Mouse (Mus musculus) liver, embryonic 16.5 days (tissue): ENCODE data around the gene Nek7. TPM values are rescaled to one million over a fixed set of nuclear protein-coding genes. Genes with fewer than 3 reads are reported as not detected.

ENCODE experiments used
- ATAC-seq: fragments of 200-750 bp; cut with Nextera tagmentation; 2 replicates; pipeline ENCODE4 v1.8.0; 2017; ENCODE audit warnings: low read depth, mild to moderate bottlenecking, moderate number of reproducible peaks, moderate library complexity
- H3K27ac ChIP-seq: fragments of 300-500 bp; sonication (generic); 2 replicates; pipeline ENCODE4 v1.5.1; 2014; ENCODE audit warnings: mild to moderate bottlenecking, low read length
- H3K27me3 ChIP-seq: fragments of 300-500 bp; sonication (generic); 2 replicates; pipeline ENCODE4 v1.6.1; 2014; ENCODE audit warnings: low read depth, low read length, mixed read lengths; ENCODE audit not compliant: control insufficient read depth, insufficient read depth
- H3K36me3 ChIP-seq: fragments of 300-500 bp; sonication (generic); 2 replicates; pipeline ENCODE4 v1.6.1; 2014; ENCODE audit warnings: mild to moderate bottlenecking; ENCODE audit not compliant: control insufficient read depth, insufficient read depth
- H3K4me1 ChIP-seq: fragments of 300-500 bp; sonication (generic); 2 replicates; pipeline ENCODE4 v1.6.1; 2014; ENCODE audit warnings: low read depth, low read length, mixed read lengths; ENCODE audit not compliant: control insufficient read depth
- H3K4me2 ChIP-seq: fragments of 300-500 bp; sonication (generic); 2 replicates; pipeline ENCODE4 v1.6.1; 2014; ENCODE audit warnings: low read depth, low read length, mixed read lengths
- H3K4me3 ChIP-seq: fragments of 300-500 bp; sonication (generic); 2 replicates; pipeline ENCODE4 v1.5.1; 2014; ENCODE audit warnings: low read depth, mild to moderate bottlenecking, low read length
- H3K9ac ChIP-seq: fragments of 300-500 bp; sonication (generic); 2 replicates; pipeline ENCODE4 v1.6.1; 2014; ENCODE audit warnings: low read depth, low read length
- H3K9me3 ChIP-seq: fragments of 300-500 bp; sonication (generic); replicated peaks from 2 replicates; pipeline ENCODE4 v1.6.1; 2016; ENCODE audit warnings: low read length; ENCODE audit not compliant: control insufficient read depth
- WGBS: fragments of 180-500 bp; shearing (Covaris S2); extraction: QIAGEN DNeasy Blood & Tissue Kit; methylation state at CpG from one replicate; pipeline ENCODE4 v1.1.7; 2014; ENCODE audit not compliant: insufficient replicate concordance; 5-methylcytosine and 5-hydroxymethylcytosine counted together
- polyA plus RNA-seq: library from polyadenylated mRNA; unstranded; fragments of >200 nt; fragmentation: Nextera tagmentation; extraction: Ambion mirVana; gene quantifications from 2 replicates; pipeline ENCODE4 v1.2.1, GENCODE M21; 2015

The Nek7 gene
- polyA plus RNA-seq, 1 experiment from 2014 or later, result 15.3 TPM

GRCm38 (mm10) chr1:138516946-138517345, 103.0 kb downstream of the Nek7 start:
- Histone ChIP-seq H3K4me2 (0 out of 2 replicates have a peak overlapping the region, but pooled peaks have one; percentile 9), H3K27ac (no peak overlapping the region), H3K9ac (no peak overlapping the region), H3K4me1 (no peaks in the 10 kb centered on the region; the same call in 1 of the 2 replicates), H3K36me3 (no peaks in the 10 kb centered on the region; the same call in 1 of the 2 replicates), H3K9me3 (no peaks in the 10 kb centered on the region), H3K4me3 (no peak overlapping the region), H3K27me3 (no peaks in the 10 kb centered on the region)
- WGBS, result 34% methylated on average over 2 of the region's 2 CpGs
- 0 out of 2 replicates have a peak, but pooled peaks have one; percentile 43 for ATAC-seq

- H3K4me2 ChIP-seq, result no peak overlapping the region
- no peak for ATAC-seq
- H3K9ac ChIP-seq, result no peak overlapping the region
- 78% methylated on average over 9 of the region's 9 CpGs for WGBS
- no peaks in the 10 kb centered on the region for H3K9me3 ChIP-seq
- no peaks in the 10 kb centered on the region for H3K27me3 ChIP-seq
- no peak overlapping the region for H3K4me3 ChIP-seq
- H3K27ac ChIP-seq, result no peak overlapping the region
- no peaks in the 10 kb centered on the region; the same call in 1 of the 2 replicates for H3K36me3 ChIP-seq
- no peaks in the 10 kb centered on the region; the same call in 1 of the 2 replicates for H3K4me1 ChIP-seq
These were observed 104.6 kb downstream of the Nek7 start for GRCm38 (mm10) chr1:138515362-138515761.

DNA sequence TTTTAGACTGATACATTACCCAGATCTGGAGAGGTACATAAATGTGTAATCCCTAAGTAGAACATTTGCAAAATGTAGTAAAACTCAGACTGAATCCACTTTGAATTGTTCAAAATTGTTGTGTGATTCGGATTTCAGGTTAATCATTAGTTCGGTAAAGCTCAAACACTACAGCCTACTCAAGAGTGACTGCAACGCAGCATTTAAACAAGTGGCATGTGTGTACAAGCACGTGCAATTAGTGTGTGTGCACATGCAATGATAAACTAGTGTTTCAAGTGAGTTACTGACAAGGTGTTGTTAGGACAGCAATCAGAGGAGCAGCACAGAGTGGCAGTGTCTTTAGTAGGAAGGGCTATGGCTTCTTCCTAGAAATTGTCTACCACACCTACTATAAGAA, 106.0 kb downstream of the Nek7 start:
- no peaks in the 10 kb centered on the region for H3K9me3 ChIP-seq
- H3K36me3 ChIP-seq, result no peaks in the 10 kb centered on the region; the same call in 1 of the 2 replicates
- H3K4me1 ChIP-seq, result no peaks in the 10 kb centered on the region; the same call in 1 of the 2 replicates
- H3K27me3 ChIP-seq, result no peaks in the 10 kb centered on the region
- no peak overlapping the region for H3K9ac ChIP-seq
- ATAC-seq, result no peak
- 67% methylated on average over 4 of the region's 4 CpGs for WGBS
- H3K27ac ChIP-seq, result no peak overlapping the region
- no peak overlapping the region for H3K4me3 ChIP-seq
- no peak overlapping the region for H3K4me2 ChIP-seq

GRCm38 (mm10) chr1:138510566-138510965, 109.4 kb downstream of the Nek7 start:
- ATAC-seq, result peak; percentile 81
- H3K9ac ChIP-seq, result no peak overlapping the region
- H3K9me3 ChIP-seq, result no peaks in the 10 kb centered on the region
- no peaks in the 10 kb centered on the region; the same call in 1 of the 2 replicates for H3K36me3 ChIP-seq
- WGBS, result 60% methylated on average over 4 of the region's 4 CpGs
- H3K4me3 ChIP-seq, result no peak overlapping the region
- no peaks in the 10 kb centered on the region for H3K27me3 ChIP-seq
- 0 out of 2 replicates have a peak overlapping the region, but pooled peaks have one; percentile 9 for H3K4me2 ChIP-seq
- H3K4me1 ChIP-seq, result no peaks in the 10 kb centered on the region; the same call in 1 of the 2 replicates
- peak overlapping the region; percentile 67 for H3K27ac ChIP-seq

DNA sequence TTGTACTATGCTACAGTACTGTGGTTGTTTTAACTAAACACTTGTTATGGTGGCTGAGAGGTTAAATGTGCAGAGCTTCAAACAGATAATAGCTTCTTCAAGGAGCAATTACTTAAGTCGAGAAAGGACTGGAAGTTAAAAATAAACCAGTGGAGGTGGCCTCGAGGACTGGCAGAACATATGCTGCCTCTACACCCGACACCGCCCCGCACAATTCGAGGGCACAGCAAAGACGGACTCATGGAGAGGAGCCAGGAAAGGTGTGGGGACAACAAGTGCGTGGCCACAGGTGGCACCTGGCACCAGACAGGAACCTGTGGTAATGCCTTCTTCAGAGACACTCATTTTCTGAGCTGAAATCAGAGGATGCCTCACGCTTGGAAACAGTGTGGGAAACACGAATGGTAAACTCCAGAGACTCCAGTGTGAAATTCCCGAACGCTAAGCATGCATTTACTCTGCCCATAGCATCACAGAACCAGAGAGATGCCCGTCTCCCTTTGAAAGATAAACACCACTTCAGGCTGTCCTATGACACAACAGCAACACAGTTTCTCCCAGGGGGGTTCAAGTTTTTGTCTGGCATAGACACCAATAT, 112.4 kb downstream of the Nek7 start:
- Histone ChIP-seq H3K4me2 (no peak overlapping the region), H3K36me3 (no peaks in the 10 kb centered on the region), H3K9ac (no peak overlapping the region), H3K9me3 (no peaks in the 10 kb centered on the region), H3K4me1 (no peaks in the 10 kb centered on the region; the same call in 1 of the 2 replicates), H3K27me3 (no peaks in the 10 kb centered on the region), H3K4me3 (no peak overlapping the region), H3K27ac (no peak overlapping the region)
- ATAC-seq, result no peak
- WGBS, result 70% methylated on average over 13 of the region's 13 CpGs

- Histone ChIP-seq H3K4me1 (no peaks in the 10 kb centered on the region; the same call in 1 of the 2 replicates), H3K4me3 (no peak overlapping the region), H3K9ac (no peak overlapping the region), H3K36me3 (no peaks in the 10 kb centered on the region), H3K4me2 (no peak overlapping the region), H3K9me3 (no peaks in the 10 kb centered on the region), H3K27ac (no peak overlapping the region), H3K27me3 (no peaks in the 10 kb centered on the region)
- 67% methylated on average over 4 of the region's 4 CpGs for WGBS
- ATAC-seq, result no peak
These were observed 112.9 kb downstream of the Nek7 start for GRCm38 (mm10) chr1:138507014-138507413.

- no peak overlapping the region for H3K4me3 ChIP-seq
- no peaks in the 10 kb centered on the region for H3K36me3 ChIP-seq
- no peak for ATAC-seq
- WGBS, result 56% methylated on average over 5 of the region's 5 CpGs
- no peak overlapping the region for H3K9ac ChIP-seq
- no peaks in the 10 kb centered on the region for H3K4me1 ChIP-seq
- H3K4me2 ChIP-seq, result no peak overlapping the region
- no peaks in the 10 kb centered on the region for H3K27me3 ChIP-seq
- no peaks in the 10 kb centered on the region for H3K9me3 ChIP-seq
- no peak overlapping the region for H3K27ac ChIP-seq
These were observed 115.7 kb downstream of the Nek7 start for GRCm38 (mm10) chr1:138504228-138504627.

DNA sequence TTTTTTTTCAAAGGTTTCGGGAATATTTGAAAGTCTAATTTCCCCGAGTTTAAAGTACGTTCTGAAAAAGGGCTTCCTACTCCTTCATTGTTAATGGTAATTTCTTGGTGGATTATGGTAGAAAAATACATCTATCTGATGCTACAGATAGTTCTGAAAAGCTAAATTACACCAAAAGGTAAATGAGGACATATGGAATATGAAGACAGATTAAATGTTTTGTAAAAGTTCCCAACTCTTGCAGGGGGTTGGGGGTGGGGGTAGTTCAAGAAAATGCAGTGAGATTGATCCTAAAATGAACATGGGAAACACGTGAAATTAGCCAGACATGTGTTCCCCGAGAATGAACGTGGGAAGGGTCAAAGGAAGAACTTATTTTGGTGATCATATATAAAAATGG, 119.2 kb downstream of the Nek7 start:
- Histone ChIP-seq H3K36me3 (no peaks in the 10 kb centered on the region; the same call in none of the 2 replicates), H3K27ac (no peak overlapping the region), H3K4me1 (no peaks in the 10 kb centered on the region), H3K27me3 (no peaks in the 10 kb centered on the region), H3K9me3 (no peaks in the 10 kb centered on the region), H3K9ac (no peak overlapping the region), H3K4me2 (no peak overlapping the region), H3K4me3 (no peak overlapping the region)
- 75% methylated on average over 6 of the region's 6 CpGs for WGBS
- no peak for ATAC-seq

GRCm38 (mm10) chr1:138500155-138500554, 119.8 kb downstream of the Nek7 start:
- no peaks in the 10 kb centered on the region; the same call in none of the 2 replicates for H3K36me3 ChIP-seq
- no peak overlapping the region for H3K4me3 ChIP-seq
- no peak for ATAC-seq
- no peaks in the 10 kb centered on the region for H3K4me1 ChIP-seq
- H3K9ac ChIP-seq, result no peak overlapping the region
- no peak overlapping the region for H3K4me2 ChIP-seq
- H3K27ac ChIP-seq, result no peak overlapping the region
- WGBS, result 78% methylated on average over 10 of the region's 10 CpGs
- H3K27me3 ChIP-seq, result no peaks in the 10 kb centered on the region
- no peaks in the 10 kb centered on the region for H3K9me3 ChIP-seq
